Comparison of ENCODE assay signal across 18 mouse cellular contexts in genomic region chr16:29850616-29851015, GRCm38 (mm10).
DNase-seq lines count a peak whose midpoint lies in the region; ATAC-seq and TF ChIP-seq lines count a peak whose summit lies in the region.
"Had no signal": no experiment of that assay in that cellular context is flagged by ENCODE, and none has a peak within 500 bp of the region (broad histone marks: within the 10 kb centered on the region; RNA-seq: fewer than 3 reads in every experiment).

No protein-coding gene starts in this region.

- peak overlapping the region; percentile 36; the same call in 1 of the 2 replicates for H3K27ac ChIP-seq in forebrain, embryonic 10.5 days
- H3K27ac ChIP-seq in forebrain, embryonic 15.5 days (replicated peaks) = no peak overlapping the region
- no peak overlapping the region for H3K27ac ChIP-seq in left cerebral cortex, adult 2 months
- H3K27ac ChIP-seq in heart, adult 2 months = no peak overlapping the region
- H3K27ac ChIP-seq: hindbrain, embryonic 10.5 days; hindbrain, embryonic 14.5 days had no signal

- WGBS in forebrain, embryonic 10.5 days = 36% methylated on average over 3 of the region's 3 CpGs
- WGBS in forebrain, embryonic 15.5 days = 64% methylated on average over 3 of the region's 3 CpGs
- WGBS in heart, adult 2 months = 94% methylated on average over 3 of the region's 3 CpGs

- peaks cover 41% of the 10 kb centered on the region for H3K4me1 ChIP-seq in forebrain, embryonic 10.5 days
- no peaks in the 10 kb centered on the region for H3K4me1 ChIP-seq in forebrain, embryonic 15.5 days
- H3K4me1 ChIP-seq in heart, adult 2 months (ENCODE audit: control insufficient read depth, insufficient read depth, low read length) = peaks cover 2% of the 10 kb centered on the region; the same call in 1 of the 2 replicates

- no peaks in the 10 kb centered on the region for H3K9me3 ChIP-seq in forebrain, embryonic 10.5 days
- H3K9me3 ChIP-seq in forebrain, embryonic 15.5 days = no peaks in the 10 kb centered on the region
- H3K9me3 ChIP-seq: heart, embryonic 12.5 days; hindbrain, embryonic 10.5 days had no signal

- TF ChIP-seq POLR2A in heart, adult 2 months (IDR thresholded peaks at IDR 0.05; ENCODE audit: insufficient read depth, low read depth, low read length) = no peak

- ATAC-seq in forebrain, embryonic 15.5 days (replicated peaks) = no peak
- ATAC-seq: forebrain, embryonic 14.5 days; intestine, embryonic 16.5 days had no signal

- no peak for DNase-seq in forebrain, embryonic 10.5 days (ENCODE audit: extremely low spot score, low spot score)
- peak; percentile 88 for DNase-seq in adipocyte (ENCODE audit: low spot score)
- peak; percentile 41 for DNase-seq in embryo, embryonic 10.5 days (ENCODE audit: low spot score)
- DNase-seq in yolk sac, embryonic 10.5 days (ENCODE audit: low spot score) = peak; percentile 45
- no peak for DNase-seq in left cerebral cortex, adult 2 months (ENCODE audit: extremely low spot score in 1 of 2, low spot score in 2 of 2)
- DNase-seq in heart, adult 2 months = no peak
- DNase-seq: cerebellum, adult 11-12 months; cerebellum, adult 9-11 months; cerebellum, postnatal 36 days; gastrocnemius, postnatal 36 days; heart, adult 18-20 months; kidney, adult 8-10 months had no signal

- H3K4me2 ChIP-seq in forebrain, embryonic 15.5 days (replicated peaks) = no peak overlapping the region
- H3K4me2 ChIP-seq: heart, embryonic 12.5 days; hindbrain, embryonic 14.5 days had no signal

- H3K27me3 ChIP-seq in forebrain, embryonic 10.5 days (ENCODE audit: poor library complexity, severe bottlenecking) = peaks cover 47% of the 10 kb centered on the region
- no peaks in the 10 kb centered on the region for H3K27me3 ChIP-seq in forebrain, embryonic 15.5 days
- H3K27me3 ChIP-seq in heart, adult 2 months (ENCODE audit: control insufficient read depth, insufficient read depth, low read length) = no peaks in the 10 kb centered on the region
- H3K27me3 ChIP-seq: heart, embryonic 12.5 days had no signal

- H3K9ac ChIP-seq in forebrain, embryonic 15.5 days (replicated peaks) = no peak overlapping the region
- H3K9ac ChIP-seq in heart, adult 2 months (ENCODE audit: low read depth, low read length) = no peak overlapping the region
- H3K9ac ChIP-seq: heart, embryonic 12.5 days; hindbrain, embryonic 14.5 days had no signal

- no peaks in the 10 kb centered on the region for H3K36me3 ChIP-seq in forebrain, embryonic 10.5 days (replicated peaks)
- H3K36me3 ChIP-seq in forebrain, embryonic 15.5 days = no peaks in the 10 kb centered on the region
- no peaks in the 10 kb centered on the region for H3K36me3 ChIP-seq in heart, adult 2 months (ENCODE audit: control insufficient read depth, insufficient read depth, low read length)
- H3K36me3 ChIP-seq: heart, embryonic 12.5 days; hindbrain, embryonic 10.5 days had no signal

- no peaks in the 10 kb centered on the region for H3K79me2 ChIP-seq in heart, adult 2 months (replicated peaks; ENCODE audit: control insufficient read depth, insufficient read depth, low read length)

- no peak overlapping the region for H3K4me3 ChIP-seq in forebrain, embryonic 10.5 days
- no peak overlapping the region for H3K4me3 ChIP-seq in forebrain, embryonic 15.5 days
- no peak overlapping the region for H3K4me3 ChIP-seq in left cerebral cortex, adult 2 months
- no peak overlapping the region for H3K4me3 ChIP-seq in heart, adult 2 months
- H3K4me3 ChIP-seq: heart, embryonic 12.5 days; hindbrain, embryonic 10.5 days had no signal

- intact Hi-C loops in left cerebral cortex, adult 2 months (cut with DNase I) = no loop called here
- intact Hi-C loops in heart, adult 2 months (cut with DNase I) = no loop called here

- TF ChIP-seq CTCF in left cerebral cortex, adult 2 months (IDR thresholded peaks at IDR 0.05) = no peak
- TF ChIP-seq CTCF in heart, adult 2 months (IDR thresholded peaks at IDR 0.05) = no peak

- TF ChIP-seq EP300 in heart, adult 2 months (IDR thresholded peaks at IDR 0.05; ENCODE audit: insufficient read depth, low read depth, low read length) = no peak

Comparison
In these comparisons a context has a peak if more than half of its experiments do, and no peak if none do; other contexts are left out.
1. DNase-seq: peak in adipocyte (single experiment), embryo, embryonic 10.5 days (single experiment) and yolk sac, embryonic 10.5 days (single experiment); none in forebrain, embryonic 10.5 days (single experiment), left cerebral cortex, adult 2 months (0 of 2) and heart, adult 2 months (0 of 2).